Mouse (Mus musculus): Measurements from ENCODE around the gene Pdxk. TPM values are rescaled to one million over a fixed set of nuclear protein-coding genes. Genes with fewer than 3 reads are reported as not detected.

The Pdxk gene
- polyA plus RNA-seq, 2 experiments = 8.9 to 9.8 TPM

GRCm38 (mm10) chr10:78439550-78439949, 25.2 kb downstream of the Pdxk start:
- no peaks in the 10 kb centered on the region for H3K4me1 ChIP-seq (ENCODE audit: control insufficient read depth, insufficient read depth, low read length)
- no peak overlapping the region for H3K4me2 ChIP-seq (replicated peaks; ENCODE audit: low read depth, low read length, severe bottlenecking)
- DNase-seq (ENCODE audit: low spot score) (no peak), ATAC-seq (ENCODE audit: low FRiP score, low read depth) (no peak)
- peaks cover 18% of the 10 kb centered on the region for H3K36me3 ChIP-seq (ENCODE audit: control insufficient read depth, insufficient read depth, low read length)
- H3K27me3 ChIP-seq (ENCODE audit: control insufficient read depth, insufficient read depth, low read length) = no peaks in the 10 kb centered on the region
- H3K9me3 ChIP-seq (ENCODE audit: control insufficient read depth, low read length) = no peaks in the 10 kb centered on the region
- H3K4me3 ChIP-seq (replicated peaks; ENCODE audit: low read length) = no peak overlapping the region
- H3K9ac ChIP-seq (ENCODE audit: low read depth, low read length, severe bottlenecking) = no peak overlapping the region
- WGBS = 59% methylated on average over 5 of the region's 5 CpGs
- no peak overlapping the region for H3K27ac ChIP-seq (replicated peaks; ENCODE audit: low read depth, low read length)
- TF ChIP-seq POLR2A (IDR thresholded peaks at IDR 0.05; ENCODE audit: borderline replicate concordance, extremely low read depth, insufficient read depth, insufficient read length) = no peak

- no peak overlapping the region for H3K27ac ChIP-seq (replicated peaks; ENCODE audit: low read depth, low read length)
Measured at GRCm38 (mm10) chr10:78438094-78438493, 26.7 kb downstream of the Pdxk start.

GRCm38 (mm10) chr10:78432853-78433252, 31.9 kb downstream of the Pdxk start:
- no peak for TF ChIP-seq POLR2A (IDR thresholded peaks at IDR 0.05; ENCODE audit: borderline replicate concordance, extremely low read depth, insufficient read depth, insufficient read length)
- no peak for DNase-seq (ENCODE audit: low spot score)
- H3K27ac ChIP-seq (replicated peaks; ENCODE audit: low read depth, low read length) = no peak overlapping the region
- 63% methylated on average over 3 of the region's 3 CpGs for WGBS
- no peaks in the 10 kb centered on the region for H3K27me3 ChIP-seq (ENCODE audit: control insufficient read depth, insufficient read depth, low read length)
- ATAC-seq (ENCODE audit: low FRiP score, low read depth) = no peak
- peaks cover 8% of the 10 kb centered on the region for H3K36me3 ChIP-seq (ENCODE audit: control insufficient read depth, insufficient read depth, low read length)
- no peaks in the 10 kb centered on the region for H3K4me1 ChIP-seq (ENCODE audit: control insufficient read depth, insufficient read depth, low read length)
- H3K9ac ChIP-seq (ENCODE audit: low read depth, low read length, severe bottlenecking) = no peak overlapping the region
- H3K4me2 ChIP-seq (replicated peaks; ENCODE audit: low read depth, low read length, severe bottlenecking) = no peak overlapping the region
- H3K9me3 ChIP-seq (ENCODE audit: control insufficient read depth, low read length) = no peaks in the 10 kb centered on the region
- no peak overlapping the region for H3K4me3 ChIP-seq (replicated peaks; ENCODE audit: low read length)

More at GRCm38 (mm10) chr10:78438094-78438493, 26.7 kb downstream of the Pdxk start:
- WGBS = 16% methylated on average over 5 of the region's 5 CpGs
- no peak overlapping the region for H3K4me3 ChIP-seq (replicated peaks; ENCODE audit: low read length)
- ATAC-seq (ENCODE audit: low FRiP score, low read depth) (no peak), DNase-seq (ENCODE audit: low spot score) (peak; percentile 59)
- H3K4me1 ChIP-seq (ENCODE audit: control insufficient read depth, insufficient read depth, low read length) = no peaks in the 10 kb centered on the region
- H3K9ac ChIP-seq (ENCODE audit: low read depth, low read length, severe bottlenecking) = no peak overlapping the region
- H3K9me3 ChIP-seq (ENCODE audit: control insufficient read depth, low read length) = no peaks in the 10 kb centered on the region
- TF ChIP-seq POLR2A (IDR thresholded peaks at IDR 0.05; ENCODE audit: borderline replicate concordance, extremely low read depth, insufficient read depth, insufficient read length) = no peak
- no peak overlapping the region for H3K4me2 ChIP-seq (replicated peaks; ENCODE audit: low read depth, low read length, severe bottlenecking)
- H3K36me3 ChIP-seq (ENCODE audit: control insufficient read depth, insufficient read depth, low read length) = peaks cover 13% of the 10 kb centered on the region
- no peaks in the 10 kb centered on the region for H3K27me3 ChIP-seq (ENCODE audit: control insufficient read depth, insufficient read depth, low read length)

DNA sequence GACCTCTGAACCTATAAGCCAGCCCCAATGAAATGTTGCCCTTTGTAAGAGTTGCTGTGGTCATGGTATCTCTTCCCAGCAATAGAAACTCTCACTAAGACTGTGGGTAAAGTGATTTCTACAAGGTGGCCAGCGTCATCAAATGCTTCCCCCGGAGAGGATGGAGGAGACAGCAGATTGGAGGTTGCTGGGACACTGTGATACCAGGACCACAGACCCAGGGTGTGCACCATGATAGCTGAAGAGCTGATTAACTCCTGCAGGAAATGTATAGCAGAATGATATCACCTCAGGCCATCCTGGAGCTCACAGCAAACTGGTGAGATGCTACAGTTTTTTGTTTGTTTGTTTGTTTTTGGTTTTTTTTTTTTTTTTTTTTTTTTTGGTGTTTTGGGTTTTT, 35.0 kb downstream of the Pdxk start:
- no peaks in the 10 kb centered on the region for H3K9me3 ChIP-seq (ENCODE audit: control insufficient read depth, low read length)
- WGBS = 94% methylated on average over 2 of the region's 2 CpGs
- no peak for DNase-seq (ENCODE audit: low spot score)

DNA sequence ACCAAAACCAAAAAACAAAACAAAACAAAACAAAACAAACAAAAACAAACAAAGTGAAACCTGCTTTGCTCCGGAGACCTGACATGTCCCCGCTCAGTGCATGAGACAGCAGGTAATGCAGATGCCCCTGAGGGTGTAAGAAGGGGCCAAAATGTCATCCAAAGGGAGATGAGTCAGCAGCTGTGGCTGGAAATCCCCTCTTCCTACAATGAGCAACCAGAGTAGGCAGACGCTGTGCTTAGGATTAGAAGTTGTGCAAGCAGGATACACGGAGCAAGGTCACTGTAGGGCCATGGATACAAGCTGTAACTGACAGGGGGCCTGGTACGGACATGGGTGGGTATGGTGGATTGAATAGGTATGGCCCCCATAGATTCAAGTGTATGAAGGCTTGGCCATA, 35.6 kb downstream of the Pdxk start:
- H3K4me3 ChIP-seq (replicated peaks; ENCODE audit: low read length) = no peak overlapping the region
- H3K27me3 ChIP-seq (ENCODE audit: control insufficient read depth, insufficient read depth, low read length) = no peaks in the 10 kb centered on the region
- peaks cover 5% of the 10 kb centered on the region; the same call in 1 of the 2 replicates for H3K4me1 ChIP-seq (ENCODE audit: control insufficient read depth, insufficient read depth, low read length)
- WGBS = 86% methylated on average over 5 of the region's 5 CpGs
- H3K27ac ChIP-seq (replicated peaks; ENCODE audit: low read depth, low read length) = no peak overlapping the region
- TF ChIP-seq POLR2A (IDR thresholded peaks at IDR 0.05; ENCODE audit: borderline replicate concordance, extremely low read depth, insufficient read depth, insufficient read length) = no peak
- DNase-seq (ENCODE audit: low spot score) = no peak
- H3K36me3 ChIP-seq (ENCODE audit: control insufficient read depth, insufficient read depth, low read length) = peaks cover 15% of the 10 kb centered on the region
- no peak for ATAC-seq (ENCODE audit: low FRiP score, low read depth)
- no peak overlapping the region for H3K4me2 ChIP-seq (replicated peaks; ENCODE audit: low read depth, low read length, severe bottlenecking)
- no peaks in the 10 kb centered on the region for H3K9me3 ChIP-seq (ENCODE audit: control insufficient read depth, low read length)
- H3K9ac ChIP-seq (ENCODE audit: low read depth, low read length, severe bottlenecking) = no peak overlapping the region

More for the DNA sequence above, 35.0 kb downstream of the Pdxk start:
- H3K9ac ChIP-seq (ENCODE audit: low read depth, low read length, severe bottlenecking) = no peak overlapping the region
- TF ChIP-seq POLR2A (IDR thresholded peaks at IDR 0.05; ENCODE audit: borderline replicate concordance, extremely low read depth, insufficient read depth, insufficient read length) = no peak
- no peak overlapping the region for H3K4me3 ChIP-seq (replicated peaks; ENCODE audit: low read length)
- H3K36me3 ChIP-seq (ENCODE audit: control insufficient read depth, insufficient read depth, low read length) = peaks cover 15% of the 10 kb centered on the region
- no peak overlapping the region for H3K27ac ChIP-seq (replicated peaks; ENCODE audit: low read depth, low read length)
- no peaks in the 10 kb centered on the region for H3K27me3 ChIP-seq (ENCODE audit: control insufficient read depth, insufficient read depth, low read length)
- H3K4me1 ChIP-seq (ENCODE audit: control insufficient read depth, insufficient read depth, low read length) = peaks cover 5% of the 10 kb centered on the region; the same call in 1 of the 2 replicates
- H3K4me2 ChIP-seq (replicated peaks; ENCODE audit: low read depth, low read length, severe bottlenecking) = no peak overlapping the region
- no peak for ATAC-seq (ENCODE audit: low FRiP score, low read depth)

DNA sequence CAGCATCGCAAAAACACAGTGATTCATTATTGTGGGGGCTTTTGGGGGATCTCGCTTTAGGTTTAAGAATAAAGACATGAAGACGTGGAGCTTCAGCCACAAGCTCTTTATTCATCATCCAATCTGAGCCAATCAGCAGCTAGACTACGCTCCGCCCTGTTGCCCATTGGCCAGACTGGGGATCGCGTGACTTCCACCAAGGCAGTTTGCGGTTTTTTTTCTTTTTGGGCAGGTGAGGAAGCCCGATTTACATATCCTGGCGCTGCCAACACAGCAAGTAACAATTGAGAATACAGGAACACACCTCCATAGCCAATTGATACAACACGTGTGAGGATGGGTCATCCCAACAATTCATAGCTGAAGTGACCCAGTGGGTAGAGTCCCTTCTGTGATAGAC, 36.7 kb downstream of the Pdxk start:
- no peak overlapping the region for H3K9ac ChIP-seq (ENCODE audit: low read depth, low read length, severe bottlenecking)
- H3K36me3 ChIP-seq (ENCODE audit: control insufficient read depth, insufficient read depth, low read length) = peaks cover 15% of the 10 kb centered on the region
- TF ChIP-seq POLR2A (IDR thresholded peaks at IDR 0.05; ENCODE audit: borderline replicate concordance, extremely low read depth, insufficient read depth, insufficient read length) = no peak
- H3K4me3 ChIP-seq (replicated peaks; ENCODE audit: low read length) = no peak overlapping the region
- no peaks in the 10 kb centered on the region for H3K9me3 ChIP-seq (ENCODE audit: control insufficient read depth, low read length)
- DNase-seq (ENCODE audit: low spot score) = no peak
- H3K4me1 ChIP-seq (ENCODE audit: control insufficient read depth, insufficient read depth, low read length) = peaks cover 5% of the 10 kb centered on the region; the same call in 1 of the 2 replicates
- no peaks in the 10 kb centered on the region for H3K27me3 ChIP-seq (ENCODE audit: control insufficient read depth, insufficient read depth, low read length)
- H3K27ac ChIP-seq (replicated peaks; ENCODE audit: low read depth, low read length) = no peak overlapping the region
- no peak for ATAC-seq (ENCODE audit: low FRiP score, low read depth)
- H3K4me2 ChIP-seq (replicated peaks; ENCODE audit: low read depth, low read length, severe bottlenecking) = no peak overlapping the region
- 93% methylated on average over 11 of the region's 11 CpGs for WGBS
